Mouse (Mus musculus) neural tube, embryonic 11.5 days (tissue): ENCODE measurements around the gene Tor1aip2. TPM values are rescaled to one million over a fixed set of nuclear protein-coding genes. Genes with fewer than 3 reads are reported as not detected.

Source experiments
- ATAC-seq: fragments of 200-750 bp; cut with Nextera tagmentation; 2 replicates; pipeline ENCODE4 v1.8.0; 2017; ENCODE audit warnings: moderate number of reproducible peaks, mild to moderate bottlenecking, moderate TSS enrichment, moderate library complexity; ENCODE audit not compliant: insufficient read depth, low FRiP score, low TSS enrichment
- DNase-seq: peaks from one replicate; pipeline ENCODE4 v3.0.0-alpha.2; 2015; ENCODE audit warnings: low spot score
- H3K27ac ChIP-seq: fragments of 300-500 bp; sonication (generic); 2 replicates; pipeline ENCODE4 v1.5.1; 2014; ENCODE audit warnings: low read depth, mild to moderate bottlenecking, low read length
- H3K27me3 ChIP-seq: fragments of 300-500 bp; sonication (generic); 2 replicates; pipeline ENCODE4 v1.6.1; 2014; ENCODE audit warnings: mild to moderate bottlenecking, low read length, mixed read lengths; ENCODE audit not compliant: control insufficient read depth, insufficient read depth
- H3K36me3 ChIP-seq: fragments of 300-500 bp; sonication (generic); 2 replicates; pipeline ENCODE4 v1.6.1; 2014; ENCODE audit warnings: mild to moderate bottlenecking, low read length, moderate library complexity, mixed read lengths; ENCODE audit not compliant: control insufficient read depth, insufficient read depth
- H3K4me1 ChIP-seq: fragments of 300-500 bp; sonication (generic); 2 replicates; pipeline ENCODE4 v1.6.1; 2014; ENCODE audit warnings: low read length, mixed read lengths; ENCODE audit not compliant: control insufficient read depth, insufficient read depth
- H3K4me2 ChIP-seq: fragments of 300-500 bp; sonication (generic); 2 replicates; pipeline ENCODE4 v1.6.1; 2014; ENCODE audit warnings: low read depth, mild to moderate bottlenecking, moderate library complexity
- H3K4me3 ChIP-seq: fragments of 300-500 bp; sonication (generic); 2 replicates; pipeline ENCODE4 v1.5.1; 2014; ENCODE audit warnings: low read depth, low read length
- H3K9ac ChIP-seq: fragments of 300-500 bp; sonication (generic); 2 replicates; pipeline ENCODE4 v1.6.1; 2014; ENCODE audit warnings: mild to moderate bottlenecking, low read length
- H3K9me3 ChIP-seq: fragments of 300-500 bp; sonication (generic); 2 replicates; pipeline ENCODE4 v1.6.1; 2016; ENCODE audit warnings: low read length; ENCODE audit not compliant: control insufficient read depth
- WGBS: fragments of 180-500 bp; shearing (Covaris S2); extraction: QIAGEN DNeasy Blood & Tissue Kit; methylation state at CpG from one replicate; pipeline ENCODE4 v1.1.7; 2014; 5-methylcytosine and 5-hydroxymethylcytosine counted together
- polyA plus RNA-seq: library from polyadenylated mRNA; unstranded; fragments of >200 nt; fragmentation: Nextera tagmentation; extraction: Ambion mirVana; gene quantifications from 2 replicates; pipeline ENCODE4 v1.2.1, GENCODE M21; 2014

Tor1aip2 gene
- polyA plus RNA-seq, 1 experiment from 2014 or later: 116 TPM

- DNase-seq (no peak), ATAC-seq (no peak)
- Histone ChIP-seq H3K36me3 (no peaks in the 10 kb centered on the region), H3K4me2 (no peak overlapping the region), H3K27ac (no peak overlapping the region), H3K9me3 (no peaks in the 10 kb centered on the region), H3K9ac (no peak overlapping the region), H3K27me3 (no peaks in the 10 kb centered on the region), H3K4me1 (no peaks in the 10 kb centered on the region), H3K4me3 (no peak overlapping the region)
- WGBS: 22% methylated on average over 10 of the region's 10 CpGs
These were observed 73.2 kb downstream of the Tor1aip2 start for GRCm38 (mm10) chr1:156108400-156108799.

- no peaks in the 10 kb centered on the region for H3K27me3 ChIP-seq
- DNase-seq: no peak
- no peaks in the 10 kb centered on the region for H3K9me3 ChIP-seq
- H3K9ac ChIP-seq: no peak overlapping the region
- H3K36me3 ChIP-seq: no peaks in the 10 kb centered on the region
- no peak overlapping the region for H3K4me2 ChIP-seq
- H3K4me3 ChIP-seq: no peak overlapping the region
- H3K4me1 ChIP-seq: no peaks in the 10 kb centered on the region
- no peak for ATAC-seq
- H3K27ac ChIP-seq: no peak overlapping the region
- WGBS: 73% methylated on average over 9 of the region's 9 CpGs
These were observed 75.9 kb downstream of the Tor1aip2 start for GRCm38 (mm10) chr1:156111090-156111489.

GRCm38 (mm10) chr1:156111728-156112127, 76.5 kb downstream of the Tor1aip2 start:
- no peak for ATAC-seq
- 41% methylated on average over 12 of the region's 12 CpGs for WGBS
- Histone ChIP-seq H3K36me3 (no peaks in the 10 kb centered on the region), H3K9me3 (no peaks in the 10 kb centered on the region), H3K4me2 (no peak overlapping the region), H3K9ac (no peak overlapping the region), H3K4me3 (no peak overlapping the region), H3K27me3 (no peaks in the 10 kb centered on the region), H3K27ac (no peak overlapping the region), H3K4me1 (no peaks in the 10 kb centered on the region)
- DNase-seq: no peak

- no peak overlapping the region for H3K4me2 ChIP-seq
- no peak overlapping the region for H3K9ac ChIP-seq
- no peak for ATAC-seq
- no peaks in the 10 kb centered on the region for H3K4me1 ChIP-seq
- H3K27me3 ChIP-seq: no peaks in the 10 kb centered on the region
- DNase-seq: no peak
- no peaks in the 10 kb centered on the region for H3K9me3 ChIP-seq
- H3K36me3 ChIP-seq: no peaks in the 10 kb centered on the region
- no peak overlapping the region for H3K27ac ChIP-seq
- H3K4me3 ChIP-seq: no peak overlapping the region
- 71% methylated on average over 7 of the region's 7 CpGs for WGBS
These were observed 76.9 kb downstream of the Tor1aip2 start for GRCm38 (mm10) chr1:156112142-156112541.

- Histone ChIP-seq H3K27me3 (no peaks in the 10 kb centered on the region), H3K36me3 (no peaks in the 10 kb centered on the region), H3K4me1 (no peaks in the 10 kb centered on the region), H3K4me2 (no peak overlapping the region), H3K9me3 (no peaks in the 10 kb centered on the region), H3K9ac (no peak overlapping the region), H3K4me3 (no peak overlapping the region), H3K27ac (no peak overlapping the region)
- ATAC-seq (no peak), DNase-seq (no peak)
- 81% methylated on average over 8 of the region's 8 CpGs for WGBS
These were observed 78.8 kb downstream of the Tor1aip2 start for GRCm38 (mm10) chr1:156113884-156114499.

- Histone ChIP-seq H3K4me1 (no peaks in the 10 kb centered on the region), H3K9me3 (no peaks in the 10 kb centered on the region), H3K4me3 (no peak overlapping the region), H3K27ac (no peak overlapping the region), H3K9ac (no peak overlapping the region), H3K36me3 (no peaks in the 10 kb centered on the region), H3K4me2 (no peak overlapping the region), H3K27me3 (no peaks in the 10 kb centered on the region)
- DNase-seq: no peak
- ATAC-seq: no peak
- WGBS: 69% methylated on average over 3 of the region's 3 CpGs
These were observed 81.6 kb downstream of the Tor1aip2 start for GRCm38 (mm10) chr1:156116770-156117169.

Other genes starting within 250 kb of the Tor1aip2 start
- gene Qsox1, start 222.5 kb upstream of the Tor1aip2 start, polyA plus RNA-seq: 9.5 and 10.3 TPM in 2 replicates
- 6.2 and 7.2 TPM in 2 replicates for gene Cep350, start 62.1 kb upstream of the Tor1aip2 start, polyA plus RNA-seq
- 32.6 and 40.6 TPM in 2 replicates for gene Tor1aip1, start 1.1 kb downstream of the Tor1aip2 start, polyA plus RNA-seq
- gene Fam163a, start 169.6 kb downstream of the Tor1aip2 start, polyA plus RNA-seq: 4.6 and 5.8 TPM in 2 replicates